Mouse (Mus musculus): ENCODE results near the gene Zmym6. TPM values are rescaled to one million over a fixed set of nuclear protein-coding genes. Genes with fewer than 3 reads are reported as not detected.

Zmym6 gene
- total RNA-seq, 2 experiments from 2014 or later: 4.2 to 6.2 TPM

GRCm38 (mm10) chr4:127124331-127124730 is 47.1 kb downstream of the Zmym6 start:
- DNase-seq: no peak

DNA sequence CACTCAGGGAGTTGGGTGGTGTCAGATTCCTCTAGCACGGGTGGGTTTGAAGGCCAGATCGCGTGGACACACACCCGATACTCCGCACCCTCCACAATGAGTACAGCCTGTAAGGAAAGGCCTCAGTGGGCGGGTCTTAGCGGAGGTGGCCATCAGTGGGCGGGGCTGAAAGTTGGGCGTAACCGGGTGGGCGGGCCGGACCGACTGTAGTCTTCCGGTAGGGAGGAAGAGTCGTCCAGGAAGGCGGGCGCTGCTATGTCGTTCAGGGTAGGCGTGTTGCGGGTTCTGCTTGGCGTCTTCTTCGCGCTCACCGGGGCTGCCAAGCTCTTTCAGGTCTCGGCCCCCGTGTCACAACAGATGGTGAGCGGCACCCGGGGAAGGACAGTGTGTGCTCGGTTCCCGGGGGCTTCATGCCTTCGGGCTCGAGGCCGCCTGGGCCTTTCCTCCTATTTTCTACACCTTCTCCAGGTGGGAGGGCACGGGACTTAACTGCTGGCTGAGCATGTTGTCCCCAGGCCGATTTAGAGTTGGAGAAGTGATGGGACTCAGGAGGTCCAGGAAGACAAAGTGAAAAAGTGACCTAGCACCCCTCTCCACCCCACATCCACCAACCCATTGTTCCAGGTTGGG is 48.8 kb downstream of the Zmym6 start:
- DNase-seq: peak; percentile 85

GRCm38 (mm10) chr4:127134687-127135086 is 57.5 kb downstream of the Zmym6 start:
- DNase-seq: no peak

GRCm38 (mm10) chr4:127137591-127137990 is 60.4 kb downstream of the Zmym6 start:
- no peak for DNase-seq

- no peak for DNase-seq
Observed at GRCm38 (mm10) chr4:127138486-127138885, 61.3 kb downstream of the Zmym6 start.

- DNase-seq: no peak
Observed at GRCm38 (mm10) chr4:127150031-127150430, 72.8 kb downstream of the Zmym6 start.

DNA sequence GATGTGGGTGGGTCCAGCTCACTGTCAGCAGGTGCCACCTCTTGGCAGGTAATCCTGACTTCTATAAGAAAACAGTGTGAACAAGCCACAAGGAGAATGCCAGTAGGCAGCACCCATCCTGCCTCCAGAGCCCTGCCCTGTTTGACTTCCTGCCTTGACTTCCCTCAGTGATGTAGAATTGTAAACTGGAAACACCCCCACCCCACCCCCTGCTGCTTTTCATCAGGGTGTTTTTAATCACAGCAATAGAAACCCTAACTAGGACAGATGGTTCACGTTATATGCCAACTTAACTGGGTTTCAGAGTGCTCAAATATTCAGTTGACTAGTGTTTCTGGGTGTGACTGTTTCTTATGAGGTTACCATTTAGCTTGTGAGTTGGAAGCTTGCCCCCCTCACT is 76.2 kb downstream of the Zmym6 start:
- DNase-seq: no peak

GRCm38 (mm10) chr4:127155757-127156156 is 78.6 kb downstream of the Zmym6 start:
- DNase-seq: no peak

DNA sequence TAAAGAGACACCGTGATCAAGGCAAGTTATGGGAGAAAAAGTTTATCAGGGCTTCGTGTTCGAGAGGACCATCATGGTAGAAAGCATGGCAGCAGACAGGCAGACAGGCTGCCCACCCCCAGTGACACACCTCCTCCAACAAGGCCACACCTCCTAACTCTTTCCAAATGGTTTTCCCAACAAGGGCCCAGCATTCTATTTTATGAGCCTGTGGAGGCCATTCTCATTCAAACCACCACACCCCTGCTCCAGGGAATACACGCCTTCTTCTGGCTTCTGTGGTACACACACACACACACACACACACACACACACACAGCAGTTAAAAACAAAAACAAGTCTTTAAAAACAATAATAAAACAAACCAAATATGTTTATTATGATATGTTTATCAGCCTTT is 80.6 kb downstream of the Zmym6 start:
- no peak for DNase-seq

GRCm38 (mm10) chr4:127163926-127164325 is 86.7 kb downstream of the Zmym6 start:
- DNase-seq: no peak

DNA sequence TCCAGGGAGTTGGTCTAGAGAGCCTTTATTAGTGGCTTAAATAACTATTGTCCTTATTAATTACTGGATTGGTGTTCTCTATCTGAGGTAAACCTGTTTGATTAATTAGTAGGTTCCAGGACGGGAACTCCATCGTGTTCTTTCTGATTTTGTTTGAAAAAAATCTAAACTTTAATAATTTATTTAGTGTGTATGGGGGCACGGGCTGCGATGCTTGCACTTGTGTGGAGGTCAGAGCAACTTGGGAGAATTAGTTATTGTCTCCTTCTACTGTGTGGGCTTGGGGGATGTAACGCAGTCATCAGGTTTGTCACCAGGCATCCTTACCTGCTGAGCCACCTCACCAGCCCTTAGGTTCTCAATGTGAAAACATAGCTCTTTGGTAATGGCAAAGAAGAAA is 89.9 kb downstream of the Zmym6 start:
- DNase-seq: no peak

- no peak for DNase-seq
Observed at GRCm38 (mm10) chr4:127167731-127168130, 90.5 kb downstream of the Zmym6 start.

DNA sequence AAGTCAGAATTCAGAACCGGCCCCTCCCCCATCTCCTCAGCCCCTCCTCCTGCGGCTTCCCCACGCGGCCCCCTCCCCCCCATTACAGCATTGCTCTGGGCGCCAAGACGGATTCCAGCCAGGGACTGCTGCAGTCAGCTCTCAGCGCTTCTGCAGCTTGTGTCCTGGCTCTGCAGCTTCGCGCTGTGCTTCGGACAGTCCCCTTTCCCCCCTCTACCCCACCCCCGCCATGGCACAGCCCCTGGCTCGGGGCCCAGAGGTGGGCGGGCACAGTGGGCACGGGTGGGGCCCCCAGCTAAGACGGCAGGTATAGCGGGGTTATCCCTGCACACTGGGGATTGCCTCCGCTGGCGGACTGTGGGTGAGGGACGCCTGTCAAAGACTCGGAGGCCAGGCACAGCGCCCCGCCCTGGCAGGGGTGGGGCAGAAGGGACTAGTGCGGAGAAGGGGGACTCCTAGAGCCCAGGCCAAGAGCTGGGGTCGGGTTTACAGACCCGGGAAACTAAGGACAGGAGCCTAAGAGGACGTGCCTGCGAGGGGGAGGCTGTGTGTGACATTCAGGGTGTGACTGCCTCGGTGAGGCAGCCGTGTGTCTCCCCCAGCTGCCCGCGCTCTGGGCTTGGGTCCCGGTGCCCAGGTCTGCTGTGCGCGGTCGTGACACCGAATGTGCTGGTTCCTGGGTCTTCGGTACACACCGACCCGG is 91.2 kb downstream of the Zmym6 start:
- DNase-seq: no peak

- DNase-seq: peak; percentile 16
Observed at GRCm38 (mm10) chr4:127168914-127169345, 91.7 kb downstream of the Zmym6 start, which contains the start of gene Dlgap3. TSS of gene Dlgap3 (plus strand) at chr4:127169204.

DNA sequence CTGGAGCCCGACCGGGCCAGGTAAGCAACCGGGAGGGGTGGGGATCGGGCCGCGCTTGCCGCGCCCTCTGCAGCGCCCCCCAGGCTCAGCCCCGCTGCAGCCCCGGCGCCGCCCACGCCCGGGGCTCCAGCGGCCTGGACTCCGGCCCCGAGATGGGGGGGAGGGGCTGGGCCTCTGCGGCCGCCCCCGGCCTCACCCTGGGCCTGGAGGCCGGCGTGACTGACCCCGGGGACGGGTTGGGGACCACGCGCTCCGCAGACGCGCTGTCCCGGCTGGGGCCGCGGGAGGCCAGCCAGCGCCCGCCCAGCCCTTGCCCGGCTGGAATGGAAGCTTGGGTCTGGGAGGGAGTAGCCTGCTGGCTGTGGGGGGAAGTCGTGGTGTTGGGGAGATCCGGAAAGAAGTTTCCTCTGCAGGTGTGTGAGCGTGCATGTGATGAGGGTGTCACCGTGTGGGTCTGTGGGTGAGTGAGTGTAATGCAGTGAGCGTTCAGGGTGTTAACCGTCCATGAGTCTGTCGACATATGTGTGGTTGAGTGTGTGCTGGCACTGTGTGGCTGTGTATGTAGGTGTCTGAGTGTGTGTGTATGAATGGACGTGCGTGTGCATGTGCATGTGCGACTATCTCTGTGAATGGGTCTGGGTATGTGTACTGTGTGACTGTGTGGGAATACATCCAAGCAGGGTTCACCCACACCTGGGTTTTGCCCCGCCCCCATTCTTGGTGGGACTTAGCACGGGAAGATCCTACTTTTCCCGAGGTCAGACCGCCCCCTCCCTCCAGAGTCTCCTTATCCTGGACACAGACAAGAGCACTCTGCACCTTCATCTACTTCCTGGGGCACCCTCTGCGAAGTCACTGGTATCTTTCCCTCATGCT is 92.4 kb downstream of the Zmym6 start:
- DNase-seq: no peak

- DNase-seq: no peak
Observed at GRCm38 (mm10) chr4:127170866-127171265, 93.7 kb downstream of the Zmym6 start.

DNA sequence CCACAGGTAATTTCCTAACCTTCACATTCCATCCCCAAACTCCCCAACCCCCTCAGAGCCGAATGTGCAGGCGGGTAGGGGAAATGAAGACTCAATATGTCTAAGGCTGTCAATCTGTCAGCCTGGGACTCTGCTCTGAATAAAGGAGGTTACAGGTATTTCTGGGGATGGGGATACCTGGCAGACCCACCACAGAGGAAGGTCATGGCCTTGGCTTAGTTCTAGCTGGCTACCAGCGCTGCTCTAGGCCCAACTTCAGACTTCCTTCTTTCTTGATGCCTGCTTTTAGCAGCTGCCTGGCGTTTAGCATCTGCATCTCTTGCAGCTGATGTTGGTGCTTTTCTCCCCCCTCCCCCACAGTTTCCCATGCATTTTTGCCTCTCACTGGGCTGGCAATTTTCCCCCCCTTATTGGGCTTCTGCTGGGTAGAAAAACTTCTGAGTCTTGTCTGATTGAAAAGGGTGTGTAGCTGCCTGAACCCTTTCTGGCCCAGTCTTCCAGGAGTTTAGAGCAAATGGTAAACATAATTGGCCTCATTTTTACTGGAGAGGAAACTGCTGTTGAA is 94.2 kb downstream of the Zmym6 start:
- no peak for DNase-seq

DNA sequence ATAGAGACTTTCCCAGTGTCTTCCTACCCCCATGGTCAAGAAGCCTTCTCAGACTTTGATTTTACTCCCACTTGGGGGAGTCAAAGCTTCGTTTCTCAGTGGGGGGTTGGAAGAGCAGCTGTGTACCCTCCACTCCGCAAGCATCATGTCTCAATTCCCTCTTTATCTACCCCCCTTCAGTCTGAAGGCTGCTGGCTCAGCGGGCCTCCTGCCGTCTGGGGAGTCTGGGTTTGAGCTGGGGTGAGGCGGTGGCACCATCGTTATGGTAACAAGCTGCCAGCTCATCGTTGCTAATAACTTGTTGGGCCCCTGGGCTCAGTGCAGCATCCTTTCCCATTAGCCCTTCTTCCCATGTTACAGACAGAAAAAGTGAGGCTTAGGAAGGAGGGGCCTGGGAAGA is 94.9 kb downstream of the Zmym6 start:
- DNase-seq: no peak

DNA sequence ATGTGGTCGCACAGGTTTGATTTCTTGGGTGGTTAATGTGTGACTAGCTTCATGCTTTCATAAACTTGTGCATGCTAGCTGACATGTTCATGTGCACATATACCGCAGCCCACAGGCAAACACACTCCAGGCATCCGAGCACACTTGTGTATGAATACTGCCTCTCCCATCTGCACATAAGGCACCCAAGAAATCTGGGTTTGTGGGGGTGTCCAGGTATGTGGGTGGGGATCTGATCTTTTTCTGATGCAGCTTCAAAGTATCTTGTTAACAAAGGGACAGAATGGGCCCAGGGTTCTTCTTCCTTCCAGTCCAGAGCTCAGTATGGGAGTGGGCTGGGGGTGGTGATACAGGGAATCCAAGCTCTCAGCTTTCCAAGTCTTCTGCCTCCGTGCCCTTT is 95.4 kb downstream of the Zmym6 start:
- DNase-seq: no peak

DNA sequence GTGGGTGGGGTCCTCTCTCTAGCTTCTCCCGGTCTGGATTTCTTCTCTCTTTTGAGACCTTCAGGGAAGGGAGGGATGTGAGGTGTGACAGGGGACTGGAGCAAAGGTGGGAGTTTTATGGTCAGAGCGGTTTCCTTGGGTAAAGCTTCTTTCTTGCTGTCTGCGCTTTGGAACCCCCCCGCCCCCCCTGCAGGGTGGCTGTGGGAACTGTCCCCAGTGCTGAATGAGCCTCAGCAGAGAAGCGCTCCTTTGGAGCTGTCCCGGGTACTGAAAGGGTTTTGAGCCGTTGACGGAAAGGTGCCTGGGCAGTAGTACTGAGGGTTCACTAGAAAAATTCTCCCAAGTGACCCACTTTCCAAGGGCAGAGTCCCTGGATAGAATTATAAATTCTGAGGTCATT is 96.3 kb downstream of the Zmym6 start:
- DNase-seq: peak; percentile 26
